Mouse (Mus musculus) MEL (cell line): ENCODE data around the gene Rcbtb2. TPM values are rescaled to one million over a fixed set of nuclear protein-coding genes. Genes with fewer than 3 reads are reported as not detected.

Experiments used
- DNase-seq: peaks from one replicate; pipeline ENCODE4 v3.0.0; 2011; ENCODE audit warnings: low read depth, low spot score
- H3K27ac ChIP-seq: 2 replicates; pipeline ENCODE4 v1.5.1; 2012; ENCODE audit warnings: low read depth, mild to moderate bottlenecking, control low read depth, low read length, moderate library complexity; ENCODE audit not compliant: control insufficient read depth
- H3K27me3 ChIP-seq, 2 experiments: fragments of 150-350 bp in 1 of 2; sonication (generic) in 1 of 2; 2 replicates each; pipeline ENCODE4 v1.6.1; 2012; ENCODE audit warnings: low read length in 2 of 2, mild to moderate bottlenecking in 2 of 2, improper control_type of control experiment in 1 of 2, moderate library complexity in 1 of 2; ENCODE audit not compliant: insufficient read depth in 2 of 2, control insufficient read depth in 1 of 2
- H3K36me3 ChIP-seq, 2 experiments: 2 replicates each; pipeline ENCODE4 v1.6.1; 2012 to 2014; ENCODE audit warnings: low read length in 2 of 2, improper control_type of control experiment in 1 of 2, inconsistent platforms in 1 of 2, mild to moderate bottlenecking in 1 of 2; ENCODE audit not compliant: insufficient read depth in 2 of 2, control insufficient read depth in 1 of 2
- H3K4me1 ChIP-seq, 2 experiments: fragments of 150-350 bp in 1 of 2; sonication (generic) in 1 of 2; 2 replicates each; pipeline ENCODE4 v1.6.1; 2012; ENCODE audit warnings: low read length in 2 of 2, improper control_type of control experiment in 1 of 2, mild to moderate bottlenecking in 1 of 2; ENCODE audit not compliant: insufficient read depth in 2 of 2, control insufficient read depth in 1 of 2
- H3K4me3 ChIP-seq, 2 experiments: fragments of 150-350 bp in 1 of 2; sonication (generic) in 1 of 2; 2 replicates each; pipeline ENCODE4 v1.5.1; 2012; ENCODE audit warnings: low read depth in 2 of 2, low read length in 2 of 2, mild to moderate bottlenecking in 2 of 2, moderate library complexity in 2 of 2, control low read depth in 1 of 2, improper control_type of control experiment in 1 of 2; ENCODE audit not compliant: control insufficient read depth in 1 of 2, insufficient read depth in 1 of 2
- H3K79me2 ChIP-seq: 2 replicates; pipeline ENCODE4 v1.6.1; 2012; ENCODE audit warnings: mild to moderate bottlenecking, low read length, moderate library complexity; ENCODE audit not compliant: control insufficient read depth, poor library complexity, insufficient read depth
- H3K9ac ChIP-seq: 2 replicates; pipeline ENCODE4 v1.6.1; 2012; ENCODE audit warnings: low read depth, mild to moderate bottlenecking, control low read depth, low read length, moderate library complexity; ENCODE audit not compliant: control insufficient read depth, poor library complexity, severe bottlenecking
- H3K9me3 ChIP-seq: fragments of 150-350 bp; sonication (generic); replicated peaks from 2 replicates; pipeline ENCODE4 v1.6.1; 2012; ENCODE audit warnings: mild to moderate bottlenecking, low read length, improper control_type of control experiment, moderate library complexity; ENCODE audit not compliant: insufficient read depth
- CHD1 ChIP-seq: IDR thresholded peaks from 2 replicates; pipeline ENCODE4 v1.6.1; 2012; ENCODE audit warnings: low read depth, mild to moderate bottlenecking, inconsistent platforms, low read length, improper control_type of control experiment
- CHD2 ChIP-seq: IDR thresholded peaks from 2 replicates; pipeline ENCODE4 v1.6.1; 2011; ENCODE audit warnings: low read length, improper control_type of control experiment
- CTCF ChIP-seq, 3 experiments: IDR thresholded peaks in 2 of 3; conservative IDR thresholded peaks in 1 of 3; 2 replicates each; pipeline ENCODE4 v1.5.1; 2011 to 2012; ENCODE audit warnings: low read length in 3 of 3, low read depth in 2 of 3, mild to moderate bottlenecking in 2 of 3, improper control_type of control experiment in 1 of 3, inconsistent platforms in 1 of 3, mixed read lengths in 1 of 3, moderate library complexity in 1 of 3; ENCODE audit not compliant: control insufficient read depth in 1 of 3, insufficient read depth in 1 of 3, poor library complexity in 1 of 3, severe bottlenecking in 1 of 3
- E2F4 ChIP-seq: IDR thresholded peaks from 2 replicates; pipeline ENCODE4 v1.6.1; 2011; ENCODE audit warnings: low read depth, low read length, improper control_type of control experiment, borderline replicate concordance
- ELF1 ChIP-seq: IDR thresholded peaks from 2 replicates; pipeline ENCODE4 v1.6.1; 2014; ENCODE audit warnings: low read depth, mild to moderate bottlenecking, inconsistent platforms, low read length, improper control_type of control experiment, moderate library complexity
- KAT2A ChIP-seq: conservative IDR thresholded peaks from 2 replicates; pipeline ENCODE4 v1.6.1; 2012; ENCODE audit warnings: low read depth, low read length, improper control_type of control experiment, inconsistent platforms
- MAFK ChIP-seq: IDR thresholded peaks from 2 replicates; pipeline ENCODE4 v1.6.1; 2011; ENCODE audit warnings: low read depth, mild to moderate bottlenecking, low read length, improper control_type of control experiment, borderline replicate concordance
- MAX ChIP-seq: IDR thresholded peaks from 2 replicates; pipeline ENCODE4 v1.6.1; 2011; ENCODE audit warnings: low read length, improper control_type of control experiment
- MEF2A ChIP-seq: IDR thresholded peaks from 2 replicates; pipeline ENCODE4 v1.6.1; 2014; ENCODE audit warnings: low read depth, mild to moderate bottlenecking, inconsistent platforms, low read length, improper control_type of control experiment; ENCODE audit not compliant: poor library complexity, insufficient replicate concordance, severe bottlenecking; ENCODE audit errors: extremely low read depth
- MXI1 ChIP-seq: IDR thresholded peaks from 2 replicates; pipeline ENCODE4 v1.6.1; 2011; ENCODE audit warnings: mild to moderate bottlenecking, low read depth, low read length, improper control_type of control experiment
- MYB ChIP-seq: IDR thresholded peaks from 2 replicates; pipeline ENCODE4 v1.6.1; 2011; ENCODE audit warnings: mild to moderate bottlenecking, low read depth, low read length, improper control_type of control experiment
- NELFE ChIP-seq: IDR thresholded peaks from 2 replicates; pipeline ENCODE4 v1.6.1; 2011; ENCODE audit warnings: low read depth, low read length, improper control_type of control experiment
- NRF1 ChIP-seq: IDR thresholded peaks from 2 replicates; pipeline ENCODE4 v1.6.1; 2014; ENCODE audit warnings: low read depth, mild to moderate bottlenecking, inconsistent platforms, low read length, improper control_type of control experiment, moderate library complexity; ENCODE audit not compliant: poor library complexity, insufficient read depth, severe bottlenecking
- POLR2A ChIP-seq, 2 experiments: IDR thresholded peaks; 2 replicates each; pipeline ENCODE4 v1.6.1; 2011 to 2012; ENCODE audit warnings: low read length in 2 of 2, mild to moderate bottlenecking in 2 of 2, control low read depth in 1 of 2, improper control_type of control experiment in 1 of 2, low read depth in 1 of 2, moderate library complexity in 1 of 2; ENCODE audit not compliant: control insufficient read depth in 1 of 2, insufficient read depth in 1 of 2, poor library complexity in 1 of 2
- POLR2AphosphoS5 ChIP-seq: IDR thresholded peaks from 2 replicates; pipeline ENCODE4 v1.6.1; 2012; ENCODE audit warnings: low read depth, borderline replicate concordance, mild to moderate bottlenecking, inconsistent platforms, low read length, moderate library complexity, mixed read lengths
- SIN3A ChIP-seq: IDR thresholded peaks from 2 replicates; pipeline ENCODE4 v1.6.1; 2012; ENCODE audit warnings: low read length, improper control_type of control experiment, inconsistent platforms
- TCF12 ChIP-seq: IDR thresholded peaks from 2 replicates; pipeline ENCODE4 v1.6.1; 2014; ENCODE audit warnings: low read depth, mild to moderate bottlenecking, inconsistent platforms, low read length, improper control_type of control experiment, moderate library complexity
- UBTF ChIP-seq: IDR thresholded peaks from 2 replicates; pipeline ENCODE4 v1.6.1; 2012; ENCODE audit warnings: low read depth, mild to moderate bottlenecking, inconsistent platforms, low read length, improper control_type of control experiment, moderate library complexity, borderline replicate concordance; ENCODE audit not compliant: insufficient read depth
- USF2 ChIP-seq, 2 experiments: IDR thresholded peaks; 2 replicates each; pipeline ENCODE4 v1.6.1; 2011 to 2012; ENCODE audit warnings: improper control_type of control experiment in 2 of 2, low read length in 2 of 2, borderline replicate concordance in 1 of 2, inconsistent platforms in 1 of 2, low read depth in 1 of 2, mild to moderate bottlenecking in 1 of 2; ENCODE audit not compliant: insufficient read depth in 1 of 2
- ZKSCAN1 ChIP-seq: IDR thresholded peaks from 2 replicates; pipeline ENCODE4 v1.6.1; 2012; ENCODE audit warnings: low read depth, mild to moderate bottlenecking, inconsistent platforms, low read length, improper control_type of control experiment, moderate library complexity
- ZNF384 ChIP-seq: IDR thresholded peaks from 2 replicates; pipeline ENCODE4 v1.6.1; 2012; ENCODE audit warnings: low read depth, mild to moderate bottlenecking, inconsistent platforms, low read length, improper control_type of control experiment
- polyA plus RNA-seq, 2 experiments: library from polyadenylated mRNA; stranded (reverse) in 1 of 2; unstranded in 1 of 2; fragments of >175 nt in 1 of 2; fragments of >200 nt in 1 of 2; gene quantifications; 2 replicates each; pipeline versions ENCODE4 v1.2.1 to v1.2.4; 2012; ENCODE audit warnings: low replicate concordance in 2 of 2, low read depth in 1 of 2; ENCODE audit not compliant: insufficient read length in 2 of 2, insufficient read depth in 1 of 2, missing spikeins in 1 of 2
- total RNA-seq: library from RNA; depleted of rRNA; stranded (reverse); fragments of 300-350 nt; gene quantifications from 2 replicates; pipeline ENCODE4 v1.2.3, GENCODE M21; 2012

Rcbtb2 gene
- total and polyA plus RNA-seq, 3 experiments, result 8.6 to 13.8 TPM; not detected in 1

DNA sequence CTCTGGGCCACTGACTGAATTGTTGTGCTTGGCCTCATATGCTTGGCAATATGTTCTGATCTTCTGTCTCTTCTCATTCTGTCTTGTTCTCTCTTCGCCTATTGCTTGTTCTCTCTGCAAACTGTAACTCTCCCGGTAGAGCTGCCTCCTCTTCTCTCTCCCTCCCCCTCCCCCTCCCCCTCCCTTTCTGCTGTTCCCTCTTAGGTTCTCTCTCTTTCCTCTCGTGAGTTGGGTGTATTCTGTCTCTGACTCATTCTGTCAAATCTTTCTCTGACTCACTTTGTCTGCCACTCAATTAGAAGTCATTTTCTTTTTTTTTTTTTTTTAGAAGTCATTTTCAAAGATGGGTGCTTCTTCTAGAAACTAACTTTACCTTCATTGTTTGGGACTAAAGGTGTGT is 23.9 kb downstream of the Rcbtb2 start:
- Histone ChIP-seq H3K36me3 (peaks cover 0 to 6% of the 10 kb centered on the region in 2 experiments; a peak in 2 of 4 replicates), H3K9ac (no peak overlapping the region)

DNA sequence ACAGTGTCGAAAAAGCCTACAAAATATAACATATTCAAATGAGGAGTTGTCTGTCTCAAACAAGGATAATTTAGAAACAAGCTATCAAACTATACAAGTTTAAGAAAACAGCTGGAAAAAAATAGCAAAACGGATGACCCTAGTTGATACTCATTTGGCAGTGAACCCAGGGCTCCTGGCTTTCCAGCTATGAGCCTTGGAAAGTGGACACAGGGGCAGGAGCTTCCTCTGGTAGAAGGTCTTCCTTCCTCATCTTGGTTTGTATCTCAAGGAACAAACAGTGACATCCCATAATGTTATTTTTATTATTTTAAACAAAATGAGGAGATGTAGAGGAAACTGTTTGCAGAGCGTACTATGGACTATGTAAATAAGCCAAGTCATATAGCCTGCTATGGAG is 25.3 kb downstream of the Rcbtb2 start:
- H3K36me3 ChIP-seq, result peaks cover 0 to 4% of the 10 kb centered on the region in 2 experiments; a peak in 1 of 4 replicates
- H3K9me3 ChIP-seq, result no peaks in the 10 kb centered on the region
- H3K79me2 ChIP-seq, result peaks cover 6% of the 10 kb centered on the region
- TF ChIP-seq CTCF (IDR thresholded peaks at IDR 0.05 in 2 of 3, conservative IDR thresholded peaks at IDR 0.05 in 1 of 3; ENCODE audit: control insufficient read depth in 1 of 3, insufficient read depth in 1 of 3, low read depth in 2 of 3, low read length in 3 of 3, poor library complexity in 1 of 3, severe bottlenecking in 1 of 3) (no peak), NRF1 (no peak), MEF2A (no peak), ELF1 (no peak), MXI1 (no peak)
- H3K9ac ChIP-seq, result no peak overlapping the region
- H3K4me1 ChIP-seq, result peaks cover 0 to 6% of the 10 kb centered on the region in 2 experiments; a peak in 3 of 4 replicates
- no peak overlapping the region for H3K4me3 ChIP-seq
- H3K27me3 ChIP-seq, result no peaks in the 10 kb centered on the region
- H3K27ac ChIP-seq, result no peak overlapping the region
- no peak for DNase-seq

More for the DNA sequence above, 23.9 kb downstream of the Rcbtb2 start:
- peaks cover 11% of the 10 kb centered on the region for H3K79me2 ChIP-seq
- no peak overlapping the region for H3K27ac ChIP-seq
- no peaks in the 10 kb centered on the region for H3K27me3 ChIP-seq
- peak; percentile 34 for DNase-seq
- no peak for TF ChIP-seq MAX
- no peak for TF ChIP-seq USF2 (IDR thresholded peaks at IDR 0.05; ENCODE audit: borderline replicate concordance in 1 of 2, insufficient read depth in 1 of 2, low read depth in 1 of 2, low read length in 2 of 2)
- TF ChIP-seq CHD2, result no peak
- no peak for TF ChIP-seq POLR2A (IDR thresholded peaks at IDR 0.05; ENCODE audit: control insufficient read depth in 1 of 2, insufficient read depth in 1 of 2, low read depth in 1 of 2, low read length in 2 of 2, poor library complexity in 1 of 2)
- TF ChIP-seq E2F4, result no peak
- TF ChIP-seq CHD1, result no peak
- no peak for TF ChIP-seq ZKSCAN1
- TF ChIP-seq NELFE, result no peak
- TF ChIP-seq MXI1, result no peak
- H3K9me3 ChIP-seq, result no peaks in the 10 kb centered on the region
- H3K4me3 ChIP-seq, result no peak overlapping the region
- peaks cover 0 to 6% of the 10 kb centered on the region in 2 experiments for H3K4me1 ChIP-seq

DNA sequence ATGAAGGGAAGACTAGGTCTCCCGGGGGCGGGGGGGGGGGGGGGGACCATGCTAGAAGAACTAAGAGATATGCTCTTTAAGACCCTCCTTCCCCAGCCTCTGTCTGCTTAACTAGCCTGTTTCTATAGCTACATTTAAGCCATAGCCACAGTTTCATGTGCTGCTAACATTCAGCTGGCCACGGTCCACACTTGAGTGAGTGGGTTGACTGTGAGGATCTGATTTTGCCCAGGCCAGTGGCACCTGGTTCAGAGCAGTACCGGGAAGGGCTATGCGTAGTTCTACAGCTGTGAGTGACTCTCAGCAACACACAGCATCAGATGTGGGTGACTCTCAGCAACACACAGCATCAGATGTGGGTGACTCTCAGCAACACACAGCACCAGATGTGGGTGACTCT is 38.5 kb downstream of the Rcbtb2 start:
- H3K79me2 ChIP-seq, result no peaks in the 10 kb centered on the region
- H3K36me3 ChIP-seq, result peaks cover 0 to 4% of the 10 kb centered on the region in 2 experiments; a peak in 2 of 4 replicates
- H3K4me1 ChIP-seq, result no peaks in the 10 kb centered on the region; a peak in 1 of 4 replicates

More for the DNA sequence above, 38.5 kb downstream of the Rcbtb2 start:
- H3K4me3 ChIP-seq, result no peak overlapping the region
- DNase-seq, result no peak
- TF ChIP-seq MYB (no peak), MAFK (no peak), UBTF (no peak), TCF12 (no peak), SIN3A (no peak), POLR2AphosphoS5 (no peak), ZNF384 (no peak), KAT2A (no peak), CHD1 (no peak), ZKSCAN1 (no peak), MXI1 (no peak)
- H3K9ac ChIP-seq, result no peak overlapping the region
- no peaks in the 10 kb centered on the region for H3K9me3 ChIP-seq
- H3K27me3 ChIP-seq, result no peaks in the 10 kb centered on the region
- H3K27ac ChIP-seq, result no peak overlapping the region
